Mouse (Mus musculus) megakaryocyte-erythroid progenitor cell, adult 5-6 weeks (primary cell): Measurements from ENCODE around the gene Il34. TPM values are rescaled to one million over a fixed set of nuclear protein-coding genes. Genes with fewer than 3 reads are reported as not detected.

Experiments
- ATAC-seq: replicated peaks from 2 replicates; pipeline ENCODE4 v1.8.0; 2016; ENCODE audit warnings: mild to moderate bottlenecking, inconsistent platforms; ENCODE audit not compliant: severe bottlenecking, poor library complexity, low FRiP score, low TSS enrichment
- total RNA-seq, 2 experiments: library from RNA; stranded (forward) in 1 of 2; stranded (reverse) in 1 of 2; fragments of 200-1000, 215-1000 nt in 1 of 2; fragments of >200 nt in 1 of 2; fragmentation: Nextera tagmentation in 1 of 2; gene quantifications; 2 replicates each; pipeline ENCODE4 v1.2.3; 2014 to 2017

The Il34 gene
- total RNA-seq, 2 experiments from 2014 or later, result not detected

DNA sequence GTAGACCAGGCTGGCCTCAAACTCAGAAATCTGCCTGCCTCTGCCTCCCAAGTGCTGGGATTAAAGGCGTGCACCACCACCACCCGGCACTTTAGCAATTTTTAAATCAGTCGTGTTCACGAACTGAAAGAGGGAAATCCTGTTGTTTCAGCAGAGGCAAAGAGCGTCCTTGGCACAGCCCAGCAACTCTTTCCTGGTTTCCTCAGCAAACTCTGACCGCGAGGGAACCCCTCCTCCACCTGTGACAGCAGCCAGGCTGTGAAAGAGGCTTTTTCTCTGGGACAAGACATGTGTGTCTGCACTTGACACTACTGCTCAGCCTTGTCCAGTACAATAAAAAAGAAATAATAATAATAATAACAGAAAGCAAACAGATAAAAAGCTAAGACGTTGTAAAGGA is 18.8 kb downstream of the Il34 start:
- no peak for ATAC-seq

GRCm38 (mm10) chr8:110786501-110786900 is 19.2 kb downstream of the Il34 start:
- peak; percentile 60; the same call in 1 of the 2 replicates for ATAC-seq

GRCm38 (mm10) chr8:110785366-110785765 is 20.4 kb downstream of the Il34 start:
- no peak for ATAC-seq

DNA sequence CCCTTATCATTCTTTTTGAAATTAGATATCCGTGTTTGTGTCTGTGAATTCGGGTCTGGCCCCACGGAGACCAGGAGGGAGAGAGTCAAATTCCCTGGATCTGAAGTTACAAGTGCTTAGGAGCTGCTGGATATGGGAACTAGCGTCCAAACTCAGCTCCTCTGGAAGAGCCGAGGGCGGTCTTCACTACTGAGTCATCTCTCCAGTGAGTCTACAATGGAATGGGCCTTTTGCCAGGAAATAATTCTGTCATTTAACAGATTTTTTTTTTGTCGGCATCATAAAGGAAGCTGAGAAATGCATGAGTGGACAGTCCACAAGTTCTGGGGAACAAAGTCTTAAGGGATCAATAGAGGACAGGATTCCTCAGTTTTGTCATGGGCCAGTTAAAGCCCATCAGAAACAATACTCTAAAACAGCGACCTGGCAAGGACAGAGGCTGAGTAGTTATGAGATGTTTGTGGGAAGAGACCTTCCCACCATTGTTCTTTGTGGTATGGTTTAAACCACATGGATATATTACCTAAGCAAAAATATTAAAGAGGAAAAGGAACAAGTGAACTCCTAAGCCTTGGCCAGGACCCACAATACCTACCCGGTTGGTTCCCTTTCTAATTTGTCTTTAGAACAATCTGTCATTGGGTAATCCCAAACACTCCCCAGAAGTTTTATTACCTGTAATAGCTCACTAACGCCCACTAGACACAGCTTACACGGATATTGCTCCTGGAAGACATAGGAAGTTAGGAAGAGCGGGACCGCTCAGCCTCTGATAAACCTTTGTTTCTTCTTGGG is 25.6 kb downstream of the Il34 start:
- no peak for ATAC-seq

DNA sequence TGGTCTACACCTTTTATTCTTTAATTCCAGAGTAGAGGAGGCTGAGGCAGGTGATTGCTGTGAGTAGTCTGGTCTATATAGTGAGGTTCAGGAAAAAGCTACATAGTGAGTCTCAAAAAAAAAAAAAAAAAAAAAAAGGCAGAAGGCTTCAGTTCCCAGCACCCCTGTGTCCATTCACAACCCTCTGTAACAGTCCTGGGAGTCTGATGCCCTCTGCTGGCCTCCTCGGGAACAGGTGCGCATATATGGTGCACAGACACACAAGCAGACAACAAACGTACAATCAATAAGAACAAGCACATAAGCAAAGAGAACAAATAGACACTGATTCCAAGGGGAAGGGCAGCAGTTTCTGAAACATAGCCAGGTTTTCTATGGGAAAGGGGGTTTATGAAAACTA is 29.4 kb downstream of the Il34 start:
- ATAC-seq, result no peak

GRCm38 (mm10) chr8:110775721-110776120 is 30.0 kb downstream of the Il34 start:
- ATAC-seq, result no peak

DNA sequence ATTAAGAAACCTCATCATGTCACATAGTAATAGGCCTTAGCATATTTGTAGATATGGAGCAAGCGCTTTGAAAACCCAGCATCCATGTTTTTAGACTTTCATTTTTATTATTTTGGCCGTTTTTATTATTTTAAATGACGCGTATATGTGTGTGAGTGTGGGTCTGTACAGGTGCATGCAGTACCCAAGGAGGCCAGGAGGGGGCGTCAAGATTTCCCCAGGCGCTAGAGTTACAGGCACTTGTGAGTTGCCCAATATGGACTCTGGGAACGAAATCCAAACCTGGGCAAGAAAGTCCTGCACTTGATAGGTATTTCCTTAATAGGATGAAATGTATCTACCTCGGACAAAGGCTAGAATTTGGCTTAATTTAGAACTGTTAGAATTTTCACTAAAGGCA is 30.4 kb downstream of the Il34 start:
- no peak for ATAC-seq

GRCm38 (mm10) chr8:110774725-110775124 is 31.0 kb downstream of the Il34 start:
- no peak for ATAC-seq

- ATAC-seq, result no peak
Observed at GRCm38 (mm10) chr8:110774047-110774446, 31.7 kb downstream of the Il34 start.

GRCm38 (mm10) chr8:110772452-110772851 is 33.3 kb downstream of the Il34 start:
- ATAC-seq, result no peak

DNA sequence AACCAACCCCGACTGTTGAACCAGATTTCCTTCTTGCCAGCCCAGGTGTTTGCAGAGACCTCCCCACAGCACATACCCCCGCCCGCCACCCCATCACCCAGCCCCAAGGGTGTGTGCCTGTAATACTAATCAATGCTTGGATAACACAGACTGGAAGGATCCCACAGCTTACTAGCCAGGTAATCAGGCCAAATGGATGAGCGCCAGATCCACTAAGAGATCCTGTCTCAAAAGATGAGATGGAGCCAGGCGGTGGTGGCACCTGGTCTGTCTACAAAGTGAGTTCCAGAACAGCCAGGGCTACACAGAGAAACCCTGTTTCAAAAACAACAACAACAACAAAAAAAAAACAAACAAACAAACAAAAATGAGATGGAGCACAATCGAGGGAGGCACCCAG is 38.5 kb downstream of the Il34 start:
- ATAC-seq, result no peak

DNA sequence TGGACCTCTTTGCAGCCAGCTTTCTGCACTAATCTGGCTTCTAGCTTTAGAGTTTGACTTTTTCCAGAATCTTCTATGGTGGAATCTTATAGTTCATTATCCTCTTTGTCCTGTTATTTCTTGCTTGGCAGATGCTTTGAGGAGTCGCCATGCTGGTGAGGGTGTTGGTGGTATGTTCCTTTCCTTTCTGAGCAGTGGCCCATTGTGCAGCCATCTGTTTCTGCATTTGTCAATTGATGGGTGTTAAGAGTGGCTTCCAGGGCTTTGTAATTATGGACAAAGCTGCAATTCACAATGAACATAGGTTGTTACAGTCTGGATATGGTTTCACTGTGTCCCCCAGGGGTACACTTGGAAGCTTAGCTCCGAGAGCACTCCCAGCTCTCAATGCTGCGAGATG is 41.1 kb downstream of the Il34 start:
- ATAC-seq, result no peak

GRCm38 (mm10) chr8:110761988-110762387 is 43.7 kb downstream of the Il34 start:
- ATAC-seq, result no peak

DNA sequence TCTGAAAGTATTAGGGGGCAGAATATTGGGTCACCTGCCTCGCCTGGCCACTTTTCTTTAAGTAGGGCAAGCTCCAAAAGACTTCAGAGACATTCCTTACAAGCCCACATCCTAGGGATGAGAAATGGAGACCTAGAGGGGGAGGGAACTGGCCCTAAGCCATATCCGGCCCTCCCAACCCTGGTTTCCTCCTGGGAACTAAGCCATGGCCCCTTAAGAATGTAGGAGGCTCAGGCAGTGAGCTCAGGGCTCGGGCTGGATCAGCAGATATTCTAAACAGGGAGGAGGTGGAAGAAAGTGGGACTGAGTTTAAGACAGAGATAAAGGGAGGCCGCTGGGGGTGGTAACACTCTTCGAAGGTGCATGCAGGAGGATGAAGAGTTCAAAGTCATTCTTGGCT is 44.5 kb downstream of the Il34 start:
- ATAC-seq, result no peak

DNA sequence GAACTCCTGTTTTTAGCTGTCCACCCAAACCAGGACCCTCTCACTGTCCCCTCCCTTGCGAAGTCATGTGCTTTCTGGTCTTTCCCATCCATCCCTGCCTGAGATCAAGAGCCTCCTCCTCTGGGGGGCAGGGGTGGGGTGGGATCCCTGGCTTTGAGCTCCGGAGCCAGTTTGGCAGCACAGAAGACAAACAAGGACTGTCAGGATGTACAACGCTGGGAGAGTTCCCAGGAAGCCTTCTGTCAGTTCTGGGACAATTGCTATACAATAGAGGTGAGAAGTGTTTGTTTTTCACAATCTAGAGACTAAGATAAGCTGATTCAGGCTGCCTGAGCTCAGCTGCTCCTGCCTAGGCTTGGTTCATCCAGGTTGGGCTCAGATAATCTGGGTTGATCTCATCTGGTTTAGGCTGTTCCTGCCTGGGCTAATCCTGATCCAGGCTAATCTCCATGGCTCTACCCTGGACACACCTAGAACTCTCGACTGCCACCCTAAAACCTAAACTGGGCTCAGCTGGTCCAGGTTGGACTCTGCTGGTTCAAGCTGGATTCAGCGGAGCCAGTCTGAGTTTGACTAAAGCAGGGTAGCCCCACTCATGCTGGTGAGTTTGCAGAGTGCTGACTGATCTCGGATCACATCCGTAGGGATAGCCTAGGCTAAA is 45.3 kb downstream of the Il34 start:
- ATAC-seq, result no peak

DNA sequence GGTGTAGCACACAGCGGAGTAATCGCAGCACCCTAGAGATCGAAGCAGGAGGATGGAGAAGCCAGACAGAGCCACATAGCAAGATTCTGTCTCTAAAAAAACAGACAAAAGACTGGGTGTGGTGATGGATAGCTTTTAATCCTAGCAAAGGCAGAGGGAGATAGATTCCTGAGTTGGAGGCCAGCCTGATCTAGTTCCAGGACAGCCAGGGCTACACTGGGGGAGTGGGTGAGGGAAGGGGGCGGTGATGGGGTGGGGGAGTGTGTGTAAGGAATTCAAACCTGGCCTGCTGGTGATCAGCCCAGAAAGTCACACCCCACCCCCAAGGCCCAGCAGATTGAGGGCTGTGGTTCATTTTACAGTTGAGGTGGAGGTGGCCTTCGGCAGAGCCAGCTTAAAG is 49.5 kb downstream of the Il34 start:
- ATAC-seq, result no peak

DNA sequence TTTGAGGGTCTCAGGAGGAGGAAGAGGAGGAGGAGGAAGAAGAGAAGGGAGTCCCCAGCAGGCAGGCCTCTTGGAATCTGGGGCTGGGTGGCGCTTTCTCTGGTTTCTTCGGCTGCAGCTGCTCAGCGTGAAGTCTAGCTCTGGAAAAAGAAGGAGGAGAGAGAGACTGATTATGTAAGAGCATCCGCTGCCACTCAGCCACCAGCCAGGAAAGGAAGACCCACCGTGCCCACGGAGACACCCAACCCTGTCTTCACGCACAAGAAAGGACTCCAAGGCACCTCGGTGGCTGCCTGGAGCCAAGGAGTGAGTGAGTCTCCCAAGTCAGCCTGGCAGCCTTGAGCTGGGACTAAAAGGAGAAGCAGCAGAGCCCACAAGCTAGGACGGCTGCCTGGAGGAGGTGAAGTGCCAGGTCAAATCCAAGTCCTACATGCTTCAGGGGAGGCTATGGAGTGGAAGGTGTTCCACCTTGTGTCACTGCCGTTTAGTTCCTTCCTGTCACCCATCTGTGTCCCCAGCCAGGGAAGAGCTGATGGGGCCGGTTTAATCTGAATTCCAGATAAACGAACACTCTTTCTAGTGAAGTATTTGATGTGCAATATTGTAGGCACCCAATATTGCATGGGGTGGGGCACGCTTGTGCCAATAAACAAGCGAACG is 50.1 kb downstream of the Il34 start:
- no peak for ATAC-seq

- no peak for ATAC-seq
Observed at GRCm38 (mm10) chr8:110754713-110755112, 51.0 kb downstream of the Il34 start.

GRCm38 (mm10) chr8:110751490-110751889 is 54.2 kb downstream of the Il34 start:
- ATAC-seq, result no peak

DNA sequence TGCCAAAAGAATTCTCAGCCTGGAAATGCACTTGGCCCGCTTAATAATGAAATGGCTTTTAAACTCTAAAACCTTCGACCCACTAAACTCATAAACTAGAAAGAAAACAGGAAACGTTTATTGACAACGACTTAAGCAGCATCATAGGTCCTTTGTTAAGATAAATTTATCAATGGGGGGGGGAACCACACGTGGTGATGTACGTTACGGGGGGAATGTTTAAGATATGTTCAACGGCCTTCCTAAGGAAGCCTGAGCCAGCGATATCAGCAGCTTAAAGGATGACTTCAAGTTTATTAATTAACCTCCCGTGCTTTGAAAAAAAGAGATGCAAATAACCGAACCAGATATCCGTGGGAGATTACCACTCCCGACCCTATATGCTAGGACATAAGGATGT is 55.5 kb downstream of the Il34 start:
- no peak for ATAC-seq
